Mouse (Mus musculus): Measurements from ENCODE around the gene Bloc1s4.

- no peak for TF ChIP-seq ZNF384 (IDR thresholded peaks at IDR 0.05; ENCODE audit: low read depth, low read length)
- no peak for TF ChIP-seq CHD2 (IDR thresholded peaks at IDR 0.05; ENCODE audit: low read depth, low read length)
These were observed 16.4 kb downstream of the Bloc1s4 start for GRCm38 (mm10) chr5:36731901-36732652.

Measured in ES-E14 (cell line).